Mouse (Mus musculus) hindbrain, postnatal 0 days (tissue): Measurements from ENCODE around the gene Sell. TPM values are rescaled to one million over a fixed set of nuclear protein-coding genes. Genes with fewer than 3 reads are reported as not detected.

ENCODE experiments used
- ATAC-seq: fragments of 200-750 bp; cut with Nextera tagmentation; 2 replicates; pipeline ENCODE4 v1.8.0; 2017; ENCODE audit warnings: mild to moderate bottlenecking, moderate TSS enrichment, moderate library complexity
- DNase-seq: peaks from one replicate; pipeline ENCODE4 v3.0.0-alpha.2; 2015; ENCODE audit warnings: low spot score
- H3K27ac ChIP-seq: fragments of 300-500 bp; sonication (generic); 2 replicates; pipeline ENCODE4 v1.5.1; 2014; ENCODE audit warnings: mild to moderate bottlenecking
- H3K27me3 ChIP-seq: fragments of 300-500 bp; sonication (generic); 2 replicates; pipeline ENCODE4 v1.6.1; 2014; ENCODE audit warnings: low read length, mixed read lengths; ENCODE audit not compliant: insufficient read depth
- H3K36me3 ChIP-seq: fragments of 300-500 bp; sonication (generic); 2 replicates; pipeline ENCODE4 v1.6.1; 2014; ENCODE audit warnings: low read length, mixed read lengths; ENCODE audit not compliant: insufficient read depth
- H3K4me1 ChIP-seq: fragments of 300-500 bp; sonication (generic); 2 replicates; pipeline ENCODE4 v1.6.1; 2014; ENCODE audit warnings: antibody characterized with exemption, low read length, mixed read lengths; ENCODE audit not compliant: insufficient read depth
- H3K4me2 ChIP-seq: fragments of 300-500 bp; sonication (generic); 2 replicates; pipeline ENCODE4 v1.6.1; 2014; ENCODE audit warnings: low read depth, mild to moderate bottlenecking, low read length, moderate library complexity, mixed read lengths
- H3K4me3 ChIP-seq: fragments of 300-500 bp; sonication (generic); 2 replicates; pipeline ENCODE4 v1.5.1; 2014; ENCODE audit warnings: low read length
- H3K9ac ChIP-seq: fragments of 300-500 bp; sonication (generic); replicated peaks from 2 replicates; pipeline ENCODE4 v1.6.1; 2014; ENCODE audit warnings: mild to moderate bottlenecking, low read length, moderate library complexity, mixed read lengths
- H3K9me3 ChIP-seq: fragments of 300-500 bp; sonication (generic); 2 replicates; pipeline ENCODE4 v1.6.1; 2016; ENCODE audit warnings: low read length, mixed read lengths
- CTCF ChIP-seq: IDR thresholded peaks from 2 replicates; pipeline ENCODE4 v1.5.1; 2016; ENCODE audit warnings: antibody characterized with exemption, control low read depth, low read depth
- WGBS: fragments of 180-500 bp; shearing (Covaris S2); extraction: QIAGEN DNeasy Blood & Tissue Kit; methylation state at CpG from one replicate; pipeline ENCODE4 v1.1.7; 2014; 5-methylcytosine and 5-hydroxymethylcytosine counted together
- polyA plus RNA-seq: library from polyadenylated mRNA; unstranded; fragments of >200 nt; fragmentation: Nextera tagmentation; extraction: Ambion mirVana; gene quantifications from 2 replicates; pipeline ENCODE4 v1.2.1, GENCODE M21; 2015
- total RNA-seq: library from RNA; depleted of rRNA; stranded (reverse); fragments of >200 nt; gene quantifications from 2 replicates; pipeline ENCODE4 v1.2.3, GENCODE M21; 2014; rRNA removed

Sell gene
- total and polyA plus RNA-seq, 2 experiments from 2014 or later = 0.05 to 0.13 TPM

- H3K27ac ChIP-seq = no peak overlapping the region
- no peak for TF ChIP-seq CTCF
- H3K27me3 ChIP-seq = no peaks in the 10 kb centered on the region
- H3K9ac ChIP-seq = no peak overlapping the region
- H3K4me3 ChIP-seq = no peak overlapping the region
- no peaks in the 10 kb centered on the region for H3K9me3 ChIP-seq
- H3K4me1 ChIP-seq = no peaks in the 10 kb centered on the region
- no peak overlapping the region for H3K4me2 ChIP-seq
- WGBS = 88% methylated on average over 3 of the region's 3 CpGs
- DNase-seq (no peak), ATAC-seq (no peak)
- no peaks in the 10 kb centered on the region for H3K36me3 ChIP-seq
Measured at GRCm38 (mm10) chr1:164119892-164120776, 58.4 kb downstream of the Sell start.

- H3K9me3 ChIP-seq = no peaks in the 10 kb centered on the region
- no peaks in the 10 kb centered on the region for H3K27me3 ChIP-seq
- no peak for TF ChIP-seq CTCF
- DNase-seq (no peak), ATAC-seq (no peak)
- H3K4me3 ChIP-seq = no peak overlapping the region
- H3K9ac ChIP-seq = no peak overlapping the region
- no peak overlapping the region for H3K4me2 ChIP-seq
- H3K27ac ChIP-seq = no peak overlapping the region
- no peaks in the 10 kb centered on the region for H3K4me1 ChIP-seq
- no peaks in the 10 kb centered on the region for H3K36me3 ChIP-seq
- 91% methylated on average over 3 of the region's 3 CpGs for WGBS
Measured at GRCm38 (mm10) chr1:164120777-164121158, 59.0 kb downstream of the Sell start.

GRCm38 (mm10) chr1:164123836-164124235, 62.1 kb downstream of the Sell start:
- Histone ChIP-seq H3K27ac (no peak overlapping the region), H3K4me3 (no peak overlapping the region), H3K27me3 (no peaks in the 10 kb centered on the region), H3K36me3 (no peaks in the 10 kb centered on the region), H3K9ac (no peak overlapping the region), H3K9me3 (no peaks in the 10 kb centered on the region), H3K4me2 (no peak overlapping the region), H3K4me1 (no peaks in the 10 kb centered on the region)
- no peak for TF ChIP-seq CTCF
- WGBS = 74% methylated on average over 3 of the region's 3 CpGs
- no peak for ATAC-seq
- DNase-seq = no peak

GRCm38 (mm10) chr1:164130013-164130412, 68.2 kb downstream of the Sell start:
- TF ChIP-seq CTCF = no peak
- H3K36me3 ChIP-seq = no peaks in the 10 kb centered on the region

GRCm38 (mm10) chr1:164132609-164133008, 70.8 kb downstream of the Sell start:
- 83% methylated on average over 1 of the region's 1 CpGs for WGBS
- DNase-seq = no peak
- H3K27me3 ChIP-seq = no peaks in the 10 kb centered on the region
- no peaks in the 10 kb centered on the region for H3K9me3 ChIP-seq
- H3K4me3 ChIP-seq = no peak overlapping the region
- H3K36me3 ChIP-seq = no peaks in the 10 kb centered on the region
- H3K27ac ChIP-seq = no peak overlapping the region
- no peak for TF ChIP-seq CTCF
- H3K4me1 ChIP-seq = no peaks in the 10 kb centered on the region
- no peak for ATAC-seq
- no peak overlapping the region for H3K9ac ChIP-seq
- no peak overlapping the region for H3K4me2 ChIP-seq

More at GRCm38 (mm10) chr1:164130013-164130412, 68.2 kb downstream of the Sell start:
- DNase-seq (no peak), ATAC-seq (no peak)
- no peaks in the 10 kb centered on the region for H3K27me3 ChIP-seq
- WGBS = 68% methylated on average over 3 of the region's 3 CpGs
- H3K4me2 ChIP-seq = no peak overlapping the region
- no peak overlapping the region for H3K4me3 ChIP-seq
- no peaks in the 10 kb centered on the region for H3K9me3 ChIP-seq
- H3K27ac ChIP-seq = no peak overlapping the region
- H3K4me1 ChIP-seq = no peaks in the 10 kb centered on the region
- no peak overlapping the region for H3K9ac ChIP-seq

Other genes starting within 250 kb of the Sell start
- 15.2 and 15.3 TPM in 2 replicates for gene Scyl3, start 132.9 kb upstream of the Sell start, total RNA-seq
- 11.6 and 14.2 TPM in 2 replicates for gene Scyl3, start 132.9 kb upstream of the Sell start, polyA plus RNA-seq
- gene BC055324, start 67.2 kb upstream of the Sell start, total RNA-seq = 6.5 and 6.8 TPM in 2 replicates
- 2.2 and 2.7 TPM in 2 replicates for gene BC055324, start 67.2 kb upstream of the Sell start, polyA plus RNA-seq
- 2.2 and 2.9 TPM in 2 replicates for gene Mettl18, start 67.1 kb upstream of the Sell start, total RNA-seq
- gene Mettl18, start 67.1 kb upstream of the Sell start, polyA plus RNA-seq = 6.3 and 6.9 TPM in 2 replicates
- gene Sele, start 13.7 kb upstream of the Sell start, total RNA-seq = not detected in 2 replicates
- gene Sele, start 13.7 kb upstream of the Sell start, polyA plus RNA-seq = not detected in 2 replicates
- not detected in 2 replicates for gene Selp, start 53.3 kb downstream of the Sell start, total RNA-seq
- 0.18 TPM in 1 of 2 replicates, not detected in the other for gene Selp, start 53.3 kb downstream of the Sell start, polyA plus RNA-seq
- gene F5, start 89.9 kb downstream of the Sell start, total RNA-seq = 0.26 and 0.40 TPM in 2 replicates
- gene F5, start 89.9 kb downstream of the Sell start, polyA plus RNA-seq = 0.09 and 0.14 TPM in 2 replicates
- gene Slc19a2, start 187.1 kb downstream of the Sell start, total RNA-seq = 19.3 and 21.0 TPM in 2 replicates
- gene Slc19a2, start 187.1 kb downstream of the Sell start, polyA plus RNA-seq = 9.7 and 10.3 TPM in 2 replicates
- gene Ccdc181, start 213.6 kb downstream of the Sell start, total RNA-seq = 5.8 and 6.4 TPM in 2 replicates
- 24.6 and 25.0 TPM in 2 replicates for gene Ccdc181, start 213.6 kb downstream of the Sell start, polyA plus RNA-seq
- 12.4 and 19.7 TPM in 2 replicates for gene Nme7, start 242.1 kb downstream of the Sell start, total RNA-seq
- 24.8 and 30.1 TPM in 2 replicates for gene Nme7, start 242.1 kb downstream of the Sell start, polyA plus RNA-seq
- gene Blzf1, start 245.5 kb downstream of the Sell start, total RNA-seq = 9.1 and 10.8 TPM in 2 replicates
- gene Blzf1, start 245.5 kb downstream of the Sell start, polyA plus RNA-seq = 26.1 and 26.6 TPM in 2 replicates